Mouse (Mus musculus) small intestine, adult 2 months (tissue): Measurements from ENCODE around the gene Slc11a2. TPM values are rescaled to one million over a fixed set of nuclear protein-coding genes. Genes with fewer than 3 reads are reported as not detected.
"Not testable (repeated sequence)": the region's sequence is repeated elsewhere in the genome, so short reads cannot be mapped to it uniquely, and the experiment has no call there.

ENCODE experiments used
- H3K27ac ChIP-seq: fragments of 200-500 bp; 2 replicates; pipeline ENCODE4 v1.5.1; 2012; ENCODE audit warnings: low read depth, low read length, control low read depth, inconsistent platforms; ENCODE audit not compliant: insufficient read depth
- H3K27me3 ChIP-seq: fragments of 200-500 bp; 2 replicates; pipeline ENCODE4 v1.6.1; 2012; ENCODE audit warnings: mild to moderate bottlenecking, moderate library complexity, low read length, inconsistent platforms; ENCODE audit not compliant: control insufficient read depth, insufficient read depth
- H3K36me3 ChIP-seq: fragments of 200-500 bp; 2 replicates; pipeline ENCODE4 v1.6.1; 2012; ENCODE audit warnings: mild to moderate bottlenecking, low read length, control low read depth, inconsistent platforms; ENCODE audit not compliant: control insufficient read depth, insufficient read depth
- H3K4me1 ChIP-seq: fragments of 200-500 bp; 2 replicates; pipeline ENCODE4 v1.6.1; 2012; ENCODE audit warnings: low read length, inconsistent platforms, mixed read lengths; ENCODE audit not compliant: control insufficient read depth, insufficient read depth, insufficient read length
- H3K4me3 ChIP-seq: fragments of 200-500 bp; 2 replicates; pipeline ENCODE4 v1.5.1; 2012; ENCODE audit warnings: low read depth, mild to moderate bottlenecking, control low read depth, inconsistent platforms, low read length, moderate library complexity
- CTCF ChIP-seq: fragments of 200-500 bp; IDR thresholded peaks from 2 replicates; pipeline ENCODE4 v1.5.1; 2012; ENCODE audit warnings: low read depth, mild to moderate bottlenecking, control low read depth, inconsistent platforms, low read length, moderate library complexity, mixed read lengths; ENCODE audit not compliant: insufficient replicate concordance, insufficient read length; ENCODE audit errors: extremely low read depth
- POLR2A ChIP-seq: fragments of 200-500 bp; IDR thresholded peaks from 2 replicates; pipeline ENCODE4 v1.6.1; 2012; ENCODE audit warnings: low read depth, mild to moderate bottlenecking, control low read depth, inconsistent platforms, low read length, moderate library complexity
- WGBS: fragments of 180-500 bp; shearing (Covaris S2); methylation state at CpG from one replicate; pipeline ENCODE4 v1.1.7; 2018; 5-methylcytosine and 5-hydroxymethylcytosine counted together
- polyA plus RNA-seq: library from polyadenylated mRNA; depleted of rRNA; stranded (reverse); fragments of >200 nt; gene quantifications from 2 replicates; pipeline ENCODE4 v1.2.3, GENCODE M21; 2012

The Slc11a2 gene
- polyA plus RNA-seq, 1 experiment: 39.4 TPM

- Histone ChIP-seq H3K4me3 (no peak overlapping the region), H3K27ac (no peak overlapping the region), H3K4me1 (peaks cover 1% of the 10 kb centered on the region; the same call in 1 of the 2 replicates), H3K27me3 (no peaks in the 10 kb centered on the region), H3K36me3 (no peaks in the 10 kb centered on the region)
- 37% methylated on average over 8 of the region's 8 CpGs for WGBS
- no peak for TF ChIP-seq POLR2A
- no peak for TF ChIP-seq CTCF
Observed at GRCm38 (mm10) chr15:100379658-100380057, 45.2 kb downstream of the Slc11a2 start.

- H3K4me3 ChIP-seq, H3K4me1 ChIP-seq, H3K27ac ChIP-seq, H3K27me3 ChIP-seq, H3K36me3 ChIP-seq: not testable (repeated sequence)
- 35% methylated on average over 4 of the region's 9 CpGs for WGBS
Observed at GRCm38 (mm10) chr15:100377847-100378505, 46.9 kb downstream of the Slc11a2 start.

GRCm38 (mm10) chr15:100375066-100375465, 49.8 kb downstream of the Slc11a2 start:
- peaks cover 1% of the 10 kb centered on the region; the same call in 1 of the 2 replicates for H3K4me1 ChIP-seq
- TF ChIP-seq CTCF: peak; percentile 36; the same call in 1 of the 2 replicates
- no peak for TF ChIP-seq POLR2A
- H3K36me3 ChIP-seq: no peaks in the 10 kb centered on the region
- H3K27me3 ChIP-seq: peaks cover 4% of the 10 kb centered on the region; the same call in 1 of the 2 replicates
- H3K27ac ChIP-seq: no peak overlapping the region
- WGBS: 45% methylated on average over 5 of the region's 5 CpGs
- no peak overlapping the region for H3K4me3 ChIP-seq

GRCm38 (mm10) chr15:100367119-100367518, 57.8 kb downstream of the Slc11a2 start:
- TF ChIP-seq CTCF (no peak), POLR2A (no peak)
- Histone ChIP-seq H3K27me3 (peaks cover 22% of the 10 kb centered on the region; the same call in 1 of the 2 replicates), H3K4me3 (no peak overlapping the region), H3K4me1 (no peaks in the 10 kb centered on the region), H3K36me3 (no peaks in the 10 kb centered on the region), H3K27ac (no peak overlapping the region)
- WGBS: 82% methylated on average over 7 of the region's 7 CpGs

- not testable (repeated sequence) for H3K27ac ChIP-seq, H3K4me1 ChIP-seq, H3K36me3 ChIP-seq, H3K4me3 ChIP-seq
- 58% methylated on average over 9 of the region's 9 CpGs for WGBS
- H3K27me3 ChIP-seq: peaks cover 22% of the 10 kb centered on the region; the same call in 1 of the 2 replicates
Observed at GRCm38 (mm10) chr15:100365967-100366366, 58.9 kb downstream of the Slc11a2 start.

- WGBS: 73% methylated on average over 7 of the region's 7 CpGs
- no peaks in the 10 kb centered on the region for H3K36me3 ChIP-seq
- no peak for TF ChIP-seq CTCF
- no peak for TF ChIP-seq POLR2A
- no peak within 1 kb of the TSS for H3K27ac ChIP-seq
- H3K27me3 ChIP-seq: peaks cover 25% of the 10 kb centered on the region; the same call in 1 of the 2 replicates
- H3K4me1 ChIP-seq: no peaks in the 10 kb centered on the region
- no peak within 1 kb of the TSS for H3K4me3 ChIP-seq
Observed at GRCm38 (mm10) chr15:100364242-100364641, 60.6 kb downstream of the Slc11a2 start, which contains the start of gene Higd1c. Gene Higd1c, plus strand, starts transcription at chr15:100364542.

- H3K4me3 ChIP-seq: no peak overlapping the region
- no peak overlapping the region for H3K27ac ChIP-seq
- WGBS: 16% methylated on average over 5 of the region's 5 CpGs
- no peaks in the 10 kb centered on the region for H3K4me1 ChIP-seq
- no peak for TF ChIP-seq POLR2A
- no peak for TF ChIP-seq CTCF
- H3K36me3 ChIP-seq: no peaks in the 10 kb centered on the region
- H3K27me3 ChIP-seq: peaks cover 20% of the 10 kb centered on the region
Observed at GRCm38 (mm10) chr15:100355876-100356275, 69.0 kb downstream of the Slc11a2 start.

- not testable (repeated sequence) for H3K36me3 ChIP-seq, H3K4me1 ChIP-seq, H3K27ac ChIP-seq, H3K4me3 ChIP-seq
- 96% methylated on average over 21 of the region's 22 CpGs for WGBS
- H3K27me3 ChIP-seq: peaks cover 15% of the 10 kb centered on the region
Observed at GRCm38 (mm10) chr15:100353399-100353798, 71.5 kb downstream of the Slc11a2 start.
